Mouse (Mus musculus): ENCODE results near the gene Prune2.

Gene Prune2

DNA sequence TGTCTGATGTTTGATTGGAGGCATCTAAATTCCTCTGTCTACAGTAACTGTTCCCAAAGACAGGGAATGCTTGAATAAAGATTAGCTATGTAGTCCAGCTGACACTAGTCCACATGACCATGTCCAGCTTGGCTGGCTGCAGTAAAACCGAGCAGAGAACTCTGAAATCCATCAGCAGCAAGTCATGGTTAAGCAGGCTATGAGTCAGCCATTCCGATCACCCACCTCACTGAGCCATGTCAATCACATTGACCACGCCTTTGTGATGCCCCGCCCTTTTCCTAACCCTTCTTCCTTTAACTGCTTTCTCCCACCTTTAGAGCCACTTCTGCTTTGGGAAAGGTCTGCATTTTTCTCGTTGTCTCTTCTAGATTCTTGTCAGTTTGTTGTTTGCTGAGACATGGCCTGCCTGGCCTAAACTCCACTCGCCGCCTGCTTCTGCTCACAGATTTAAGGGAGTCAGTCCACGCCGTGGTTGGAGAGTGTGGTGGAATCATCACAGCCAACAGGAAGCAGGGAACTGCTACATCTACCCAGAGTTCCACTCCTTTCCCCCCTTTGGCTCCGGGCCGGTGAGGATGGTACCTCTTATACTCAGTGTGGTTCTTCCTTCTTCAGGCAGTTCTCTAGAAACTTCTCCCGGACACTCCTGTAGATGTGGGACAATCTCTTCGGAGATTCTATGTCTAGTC lies 307.9 kb downstream of the Prune2 start:
- no peak for DNase-seq (ENCODE audit: low spot score)

DNA sequence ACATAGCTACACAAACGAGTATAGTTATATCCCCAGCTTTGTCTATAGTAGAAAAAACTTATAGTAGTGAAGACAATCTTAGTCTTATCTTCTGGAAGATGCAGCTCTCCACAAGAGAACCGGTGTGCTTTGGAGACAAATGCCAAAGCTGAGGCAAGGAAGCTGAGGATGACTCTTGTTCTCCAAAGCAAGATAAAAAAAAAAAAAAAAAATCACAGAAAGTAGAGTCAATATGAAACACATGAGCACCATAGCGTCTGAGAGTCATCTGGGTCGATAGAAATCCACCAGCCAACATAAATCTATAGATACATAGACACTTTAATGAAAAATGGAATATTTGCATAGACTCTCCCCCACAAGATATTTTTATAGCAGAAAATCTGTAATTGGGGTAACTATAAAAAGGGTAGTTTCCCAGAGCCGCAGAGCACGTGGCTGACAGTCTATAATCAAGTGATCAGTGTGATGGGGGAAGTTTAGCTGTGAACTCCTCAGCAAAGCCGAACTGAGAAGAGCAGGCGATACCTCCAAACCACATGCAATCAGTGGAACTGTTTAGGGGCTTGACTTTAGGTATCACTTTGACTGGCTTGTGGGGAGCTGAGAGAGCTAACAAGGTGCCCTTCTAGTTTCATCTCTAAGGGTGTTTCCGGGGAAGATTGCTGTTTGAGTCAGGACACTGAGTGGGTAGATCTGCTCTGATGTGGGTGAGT lies 308.7 kb downstream of the Prune2 start:
- DNase-seq (ENCODE audit: low spot score) = no peak

DNA sequence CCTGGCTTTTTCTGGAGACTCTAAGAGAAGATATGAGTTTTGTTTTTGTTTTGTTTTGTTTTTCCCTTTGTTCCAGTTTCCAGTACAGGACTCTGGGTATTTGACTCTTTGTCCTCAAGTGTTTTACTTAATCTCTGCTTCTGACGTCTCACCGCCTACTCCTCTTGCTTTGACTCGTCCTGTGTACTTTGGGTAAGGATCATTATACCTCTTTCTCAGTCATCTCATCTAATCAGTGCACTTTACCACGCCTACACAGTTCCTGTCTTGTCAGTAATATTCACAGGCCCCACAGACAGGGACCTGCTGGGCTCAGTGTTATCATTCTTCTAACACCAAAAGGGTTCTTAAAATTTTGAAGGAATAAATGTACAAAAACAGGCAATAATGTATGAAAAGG lies 312.8 kb downstream of the Prune2 start:
- DNase-seq (ENCODE audit: low spot score) = no peak

DNA sequence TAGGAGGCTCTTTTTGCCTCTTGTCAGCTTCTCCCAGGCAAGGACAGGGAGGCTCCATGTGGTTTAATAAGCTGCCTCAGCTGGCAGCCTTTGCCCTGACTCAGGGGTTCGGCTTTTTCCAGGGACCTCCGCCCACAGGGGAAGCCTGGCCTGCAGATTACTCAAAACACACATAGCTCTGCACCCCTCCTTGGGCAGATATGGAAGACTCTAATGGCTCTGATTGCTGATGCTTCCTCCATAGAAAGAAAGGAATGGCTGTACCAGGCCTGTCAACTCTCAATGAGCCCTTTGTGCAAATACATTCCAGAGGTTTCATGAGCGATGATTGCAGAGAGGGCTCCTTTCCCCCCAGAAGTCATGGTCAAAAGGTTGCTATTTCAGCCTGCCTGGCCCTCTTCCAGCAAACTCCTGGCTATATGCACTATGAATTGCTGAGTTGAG lies 315.3 kb downstream of the Prune2 start:
- no peak for DNase-seq (ENCODE audit: low spot score)

DNA sequence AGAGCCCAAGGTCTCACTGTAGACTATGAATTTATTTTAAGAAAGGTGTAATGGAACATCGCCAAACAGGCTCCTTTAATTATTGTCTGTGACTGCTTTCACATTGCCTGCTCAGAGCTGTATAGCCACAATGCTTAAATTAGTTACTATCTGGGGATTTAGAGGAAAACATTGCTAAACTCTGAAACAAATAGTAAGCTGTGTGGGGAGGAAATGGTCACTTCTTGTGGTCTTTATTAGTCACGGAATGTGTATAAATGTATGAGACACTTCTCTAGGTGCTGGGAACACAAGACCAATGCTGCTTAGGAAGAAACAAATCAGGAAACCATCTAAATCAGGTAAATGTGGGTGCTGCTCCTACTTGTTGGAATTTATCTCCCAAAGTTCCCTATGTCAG lies 317.1 kb downstream of the Prune2 start:
- no peak for DNase-seq (ENCODE audit: low spot score)

Data from ovary, postnatal 14 days (tissue).